Mouse (Mus musculus) embryonic facial prominence, embryonic 10.5 days (tissue): ENCODE measurements around the gene Gpx6. TPM values are rescaled to one million over a fixed set of nuclear protein-coding genes. Genes with fewer than 3 reads are reported as not detected.

Experiments
- DNase-seq: peaks from one replicate; pipeline ENCODE4 v3.0.0-alpha.2; 2017; ENCODE audit warnings: low spot score
- H3K27ac ChIP-seq: fragments of 300-500 bp; sonication (generic); replicated peaks from 2 replicates; pipeline ENCODE4 v1.5.1; 2016; ENCODE audit warnings: mild to moderate bottlenecking
- H3K27me3 ChIP-seq: fragments of 300-500 bp; sonication (generic); replicated peaks from 2 replicates; pipeline ENCODE4 v1.6.1; 2016; ENCODE audit warnings: low read depth, mild to moderate bottlenecking; ENCODE audit not compliant: poor library complexity, severe bottlenecking
- H3K36me3 ChIP-seq: fragments of 300-500 bp; sonication (generic); replicated peaks from 2 replicates; pipeline ENCODE4 v1.6.1; 2016; ENCODE audit warnings: mild to moderate bottlenecking, moderate library complexity
- H3K4me1 ChIP-seq: fragments of 300-500 bp; sonication (generic); 2 replicates; pipeline ENCODE4 v1.6.1; 2016
- H3K4me3 ChIP-seq: fragments of 300-500 bp; sonication (generic); 2 replicates; pipeline ENCODE4 v1.5.1; 2016; ENCODE audit warnings: mild to moderate bottlenecking, moderate library complexity
- H3K9me3 ChIP-seq: fragments of 300-500 bp; sonication (generic); 2 replicates; pipeline ENCODE4 v1.6.1; 2016; ENCODE audit warnings: mild to moderate bottlenecking
- WGBS: fragments of 180-500 bp; shearing (Covaris S2); methylation state at CpG from one replicate; pipeline ENCODE4 v1.1.7; 2016; 5-methylcytosine and 5-hydroxymethylcytosine counted together
- polyA plus RNA-seq: library from polyadenylated mRNA; unstranded; fragments of >200 nt; fragmentation: Nextera tagmentation; extraction: Ambion mirVana; gene quantifications from 2 replicates; pipeline ENCODE4 v1.2.1, GENCODE M21; 2016

Gpx6 gene
- polyA plus RNA-seq, 1 experiment from 2014 or later, result 0.24 TPM

- Histone ChIP-seq H3K36me3 (no peaks in the 10 kb centered on the region), H3K9me3 (no peaks in the 10 kb centered on the region), H3K4me1 (peaks cover 3% of the 10 kb centered on the region; the same call in 1 of the 2 replicates), H3K27me3 (no peaks in the 10 kb centered on the region), H3K27ac (no peak overlapping the region), H3K4me3 (peak overlapping the region; percentile 63)
- peak; percentile 64 for DNase-seq
- WGBS, result under 1% methylated on average over 9 of the region's 9 CpGs
Measured at GRCm38 (mm10) chr13:21327424-21327823, 15.5 kb downstream of the Gpx6 start.

DNA sequence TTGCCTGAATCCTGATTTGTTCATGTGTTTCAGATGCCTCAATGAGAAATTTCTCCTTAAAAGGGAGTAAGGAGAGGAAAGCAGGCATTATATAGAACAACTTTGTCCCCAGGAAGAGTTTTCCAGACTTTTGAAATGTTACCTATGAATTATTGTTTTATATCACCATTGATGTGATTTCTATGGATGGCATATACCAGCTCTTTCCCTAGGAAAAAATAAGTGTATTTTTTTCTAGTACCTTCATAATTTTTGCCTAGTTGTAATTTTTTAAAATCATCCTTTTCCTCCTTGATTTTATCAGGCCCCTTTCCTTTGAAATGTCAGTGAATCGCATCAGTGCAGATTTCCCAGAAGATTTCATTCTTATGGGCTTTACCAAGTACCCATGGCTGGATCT, 34.7 kb downstream of the Gpx6 start, which contains the start of gene Olfr1367:
Gene Olfr1367 (plus strand): TSS at position 301 of the 400 bp plus-strand sequence.
- no peaks in the 10 kb centered on the region for H3K27me3 ChIP-seq
- H3K4me3 ChIP-seq, result no peak within 1 kb of the TSS
- WGBS, result 89% methylated on average over 1 of the region's 1 CpGs

DNA sequence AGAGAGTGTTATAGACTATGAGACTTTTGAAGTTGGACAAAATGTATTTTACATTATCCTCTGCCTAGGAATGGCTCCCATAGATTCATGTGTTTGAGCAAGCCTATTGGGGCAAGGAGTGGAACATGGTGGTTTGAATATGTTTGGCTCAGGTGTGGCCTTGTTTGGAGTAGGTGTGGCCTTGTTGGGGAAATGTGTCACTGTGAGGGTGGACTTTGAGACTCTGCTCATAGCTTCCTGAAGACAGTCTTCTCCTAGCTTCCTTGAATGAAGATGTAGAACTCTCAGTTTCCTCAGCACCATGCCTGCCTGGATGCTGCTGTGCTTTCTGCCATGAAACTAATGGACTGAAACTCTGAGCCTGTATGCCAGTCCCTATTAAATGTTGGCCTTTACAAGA, 38.7 kb downstream of the Gpx6 start:
- Histone ChIP-seq H3K4me3 (no peak overlapping the region), H3K27me3 (0 out of 2 replicates have a peak, but pooled peaks cover 3% of the 10 kb centered on the region), H3K9me3 (no peaks in the 10 kb centered on the region), H3K4me1 (no peaks in the 10 kb centered on the region), H3K36me3 (no peaks in the 10 kb centered on the region), H3K27ac (no peak overlapping the region)
- no peak for DNase-seq

More for the DNA sequence above, 34.7 kb downstream of the Gpx6 start, which contains the start of gene Olfr1367:
- Histone ChIP-seq H3K27ac (no peak within 1 kb of the TSS), H3K4me1 (no peaks in the 10 kb centered on the region), H3K36me3 (no peaks in the 10 kb centered on the region), H3K9me3 (no peaks in the 10 kb centered on the region)
- DNase-seq, result no peak

- 1% methylated on average over 29 of the region's 29 CpGs for WGBS
- Histone ChIP-seq H3K4me1 (peaks cover 16% of the 10 kb centered on the region), H3K27ac (peak within 1 kb of the TSS; percentile 90), H3K4me3 (peak within 1 kb of the TSS; percentile 73), H3K36me3 (peaks cover 24% of the 10 kb centered on the region), H3K27me3 (no peaks in the 10 kb centered on the region), H3K9me3 (no peaks in the 10 kb centered on the region)
- peak; percentile 95 for DNase-seq
Measured at GRCm38 (mm10) chr13:21362621-21363248, 50.8 kb downstream of the Gpx6 start, which contains the start of gene Zscan12. Zscan12 (plus strand) TSS chr13:21362820.

GRCm38 (mm10) chr13:21363719-21364118, 51.8 kb downstream of the Gpx6 start:
- H3K27me3 ChIP-seq, result no peaks in the 10 kb centered on the region
- peak overlapping the region; percentile 73 for H3K4me3 ChIP-seq
- no peaks in the 10 kb centered on the region for H3K9me3 ChIP-seq
- H3K27ac ChIP-seq, result no peak overlapping the region
- peaks cover 34% of the 10 kb centered on the region for H3K36me3 ChIP-seq
- H3K4me1 ChIP-seq, result peaks cover 16% of the 10 kb centered on the region
- DNase-seq, result peak; percentile 12
- 66% methylated on average over 12 of the region's 12 CpGs for WGBS

- WGBS, result 76% methylated on average over 6 of the region's 6 CpGs
- H3K9me3 ChIP-seq, result no peaks in the 10 kb centered on the region
- H3K4me3 ChIP-seq, result no peak overlapping the region
- no peaks in the 10 kb centered on the region for H3K27me3 ChIP-seq
- H3K27ac ChIP-seq, result no peak overlapping the region
- H3K4me1 ChIP-seq, result peaks cover 16% of the 10 kb centered on the region
- no peak for DNase-seq
- H3K36me3 ChIP-seq, result peaks cover 63% of the 10 kb centered on the region
Measured at GRCm38 (mm10) chr13:21366635-21367034, 54.7 kb downstream of the Gpx6 start.

Other genes with a start within 250 kb of the Gpx6 start
- not detected in 2 replicates for gene Olfr1370, start 237.2 kb upstream of the Gpx6 start, polyA plus RNA-seq
- 0.04 and 0.09 TPM in 2 replicates for gene Olfr1369-ps1, start 200.6 kb upstream of the Gpx6 start, polyA plus RNA-seq
- gene Olfr263, start 182.5 kb upstream of the Gpx6 start, polyA plus RNA-seq, result not detected in 2 replicates
- not detected in 2 replicates for gene Olfr1368, start 166.3 kb upstream of the Gpx6 start, polyA plus RNA-seq
- 180 and 191 TPM in 2 replicates for gene Trim27, start 132.7 kb upstream of the Gpx6 start, polyA plus RNA-seq
- not detected in 2 replicates for gene Gpx5, start 19.4 kb upstream of the Gpx6 start, polyA plus RNA-seq
- gene Olfr1367, start 34.8 kb downstream of the Gpx6 start, polyA plus RNA-seq, result not detected in 2 replicates
- 19.3 and 20.4 TPM in 2 replicates for gene Zscan12, start 50.7 kb downstream of the Gpx6 start, polyA plus RNA-seq
- gene Zkscan3, start 90.6 kb downstream of the Gpx6 start, polyA plus RNA-seq, result 91.5 and 91.9 TPM in 2 replicates
- 4.2 and 4.9 TPM in 2 replicates for gene Pgbd1, start 128.9 kb downstream of the Gpx6 start, polyA plus RNA-seq
- gene Zscan26, start 141.6 kb downstream of the Gpx6 start, polyA plus RNA-seq, result 29.4 and 29.9 TPM in 2 replicates
- gene Nkapl, start 156.4 kb downstream of the Gpx6 start, polyA plus RNA-seq, result 1.3 and 2.0 TPM in 2 replicates
- gene Zkscan4, start 166.8 kb downstream of the Gpx6 start, polyA plus RNA-seq, result 3.0 and 3.5 TPM in 2 replicates
- gene Gm10065, start 167.3 kb downstream of the Gpx6 start, polyA plus RNA-seq, result not detected in 2 replicates
- gene AK157302, start 183.1 kb downstream of the Gpx6 start, polyA plus RNA-seq, result 0.63 TPM in 1 of 2 replicates, not detected in the other
- 4.3 and 5.3 TPM in 2 replicates for gene Gm11273, start 189.3 kb downstream of the Gpx6 start, polyA plus RNA-seq
- 7.6 and 7.8 TPM in 2 replicates for gene Zkscan8, start 219.0 kb downstream of the Gpx6 start, polyA plus RNA-seq
- gene Olfr1366, start 230.7 kb downstream of the Gpx6 start, polyA plus RNA-seq, result 0.11 and 0.21 TPM in 2 replicates
- not detected in 2 replicates for gene Olfr1535, start 247.8 kb downstream of the Gpx6 start, polyA plus RNA-seq